In the genomic region with DNA sequence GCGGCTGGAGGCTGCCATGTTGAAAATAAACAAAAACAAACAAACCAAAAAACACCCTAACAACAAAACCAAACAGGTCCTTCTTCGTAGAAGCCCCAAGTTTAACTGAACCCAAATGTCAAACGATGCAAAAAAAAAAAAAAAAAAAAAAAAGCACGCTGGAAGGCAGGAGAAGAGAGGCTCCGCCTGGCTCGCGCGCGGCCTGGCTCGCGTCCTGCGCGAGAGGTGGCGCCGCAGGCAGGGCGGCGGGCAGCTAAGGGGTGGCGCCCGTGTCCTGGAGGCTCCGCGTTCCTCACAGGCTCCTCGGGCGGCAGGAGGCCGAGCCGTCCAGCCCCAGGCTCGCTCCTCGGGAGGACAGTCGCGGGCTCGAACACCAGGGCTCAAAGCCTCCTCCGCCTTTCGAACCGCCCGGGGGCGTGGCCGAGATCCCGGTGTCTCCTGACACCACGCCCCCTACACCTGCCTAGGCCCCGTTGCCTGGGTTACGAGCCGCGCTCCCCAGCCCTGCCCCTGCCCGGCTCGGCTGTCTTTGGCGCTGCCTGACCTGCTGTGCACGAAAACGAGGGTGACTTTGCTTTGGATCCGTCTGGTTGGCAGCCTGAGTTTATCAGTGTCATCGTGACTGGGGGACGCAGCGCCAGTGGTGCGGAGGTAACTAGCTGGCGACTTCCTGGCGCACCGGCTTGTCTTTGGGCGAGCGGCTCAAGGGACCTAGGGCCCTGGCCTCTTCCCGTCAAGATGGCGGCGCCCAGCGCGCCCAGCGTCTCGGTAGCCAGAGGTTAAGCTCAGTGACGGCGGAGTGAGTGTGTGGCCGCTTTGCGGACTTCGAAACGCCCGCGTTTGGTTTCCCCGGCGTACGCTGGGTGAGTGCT, we compare ENCODE assay signal across 8 mouse cellular contexts. TPM values are rescaled to one million over a fixed set of nuclear protein-coding genes. Genes with fewer than 3 reads are reported as not detected.
DNase-seq lines count a peak whose midpoint lies in the region; ATAC-seq lines count a peak whose summit lies in the region.

A gene (plus strand): TSS at position 270 of the 872 bp plus-strand sequence.
A gene (minus strand): TSS at position 384 of the 872 bp plus-strand sequence.

- peak; percentile 98 to 100 for DNase-seq in adrenal gland, adult (ENCODE audit: inconsistent age in 2 of 2, low spot score in 1 of 2)
- peak; percentile 97 for DNase-seq in embryo, embryonic 10.5 days (ENCODE audit: low spot score)
- peak; percentile 98 for DNase-seq in gastrocnemius, postnatal 14 days
- DNase-seq in left cerebral cortex, postnatal 10 days (ENCODE audit: extremely low spot score in 1 of 2, low spot score in 2 of 2) = peak; percentile 93 to 98
- DNase-seq in right cerebral cortex, postnatal 25 days = peak; percentile 98
- peak; percentile 95 to 96 for DNase-seq in urinary bladder, postnatal 4 days (ENCODE audit: low spot score in 2 of 2)

- intact Hi-C loops in gastrocnemius, postnatal 14 days (cut with DNase I; ENCODE audit: low total_unique reads) = no loop called here
- intact Hi-C loops in left cerebral cortex, postnatal 10 days (cut with DNase I) = loop anchor here (5.0 kb wide), 1 partner anchor 100 kb away; no protein-coding TSS in a partner anchor

- ATAC-seq in inflammation-experienced regulatory T-cells, adult 6 months = peak; percentile 95
- peak; percentile 93 for ATAC-seq in megakaryocyte-erythroid progenitor cell, adult 5-6 weeks (replicated peaks; ENCODE audit: low FRiP score, low TSS enrichment, poor library complexity, severe bottlenecking)

RNA-seq across cellular contexts. Expression of the first gene that starts in this region (rescaled TPM):
- 10 to 100 TPM; 36.5 to 37.9 TPM for total RNA-seq in gastrocnemius, postnatal 14 days (2021)
- 10 to 100 TPM; 23.4 to 41.3 (median 30.9) TPM for polyA plus RNA-seq in inflammation-experienced regulatory T-cells, adult 6 months (2017; shearing (Covaris generic))
- 10 to 100 TPM; 31.1 to 37.6 TPM for total RNA-seq in left cerebral cortex, postnatal 10 days (2021)
- 53.3 and 54.5 TPM in 2 replicates for total RNA-seq in megakaryocyte-erythroid progenitor cell, adult 5-6 weeks (2014; fragmentation: Nextera tagmentation)
- 55.2 and 110 TPM in 2 replicates for total RNA-seq in megakaryocyte-erythroid progenitor cell, adult 5-6 weeks (2017)

RNA-seq across cellular contexts. Expression of the second gene that starts in this region (rescaled TPM):
- 1 to 10 TPM; 4.4 to 5.2 TPM for total RNA-seq in gastrocnemius, postnatal 14 days (2021)
- polyA plus RNA-seq in inflammation-experienced regulatory T-cells, adult 6 months (2017; shearing (Covaris generic)) = 10 to 100 TPM; 23.0 to 46.0 (median 23.9) TPM
- total RNA-seq in left cerebral cortex, postnatal 10 days (2021) = 10 to 100 TPM; 19.8 to 20.7 TPM
- 22.8 and 37.9 TPM in 2 replicates for total RNA-seq in megakaryocyte-erythroid progenitor cell, adult 5-6 weeks (2014; fragmentation: Nextera tagmentation)
- total RNA-seq in megakaryocyte-erythroid progenitor cell, adult 5-6 weeks (2017) = 30.8 and 45.3 TPM in 2 replicates

Comparison
In these comparisons a context has a peak if more than half of its experiments do, and no peak if none do; other contexts are left out.
1. Peak in every context shown above with its lines: DNase-seq and ATAC-seq.